Mouse (Mus musculus) G1E (cell line): Measurements from ENCODE around the gene Ipmk.

Experiments used
- CTCF ChIP-seq: IDR thresholded peaks from 2 replicates; pipeline ENCODE4 v1.5.1; 2012; ENCODE audit warnings: low read depth, low read length, inconsistent platforms, mixed read lengths
- GATA1 ChIP-seq: IDR thresholded peaks from 2 replicates; pipeline ENCODE4 v1.6.1; 2012; ENCODE audit warnings: borderline replicate concordance, low read length, inconsistent platforms, mixed read lengths
- GATA2 ChIP-seq: IDR thresholded peaks from 2 replicates; pipeline ENCODE4 v1.6.1; 2012; ENCODE audit warnings: low read depth, low read length, inconsistent platforms, borderline replicate concordance
- POLR2AphosphoS5 ChIP-seq: IDR thresholded peaks from 2 replicates; pipeline ENCODE4 v1.6.1; 2012; ENCODE audit warnings: low read depth, low read length, inconsistent platforms; ENCODE audit not compliant: insufficient replicate concordance
- TAL1 ChIP-seq: conservative IDR thresholded peaks from 2 replicates; pipeline ENCODE4 v1.6.1; 2012; ENCODE audit warnings: low read depth, low read length, inconsistent platforms, mixed read lengths

DNA sequence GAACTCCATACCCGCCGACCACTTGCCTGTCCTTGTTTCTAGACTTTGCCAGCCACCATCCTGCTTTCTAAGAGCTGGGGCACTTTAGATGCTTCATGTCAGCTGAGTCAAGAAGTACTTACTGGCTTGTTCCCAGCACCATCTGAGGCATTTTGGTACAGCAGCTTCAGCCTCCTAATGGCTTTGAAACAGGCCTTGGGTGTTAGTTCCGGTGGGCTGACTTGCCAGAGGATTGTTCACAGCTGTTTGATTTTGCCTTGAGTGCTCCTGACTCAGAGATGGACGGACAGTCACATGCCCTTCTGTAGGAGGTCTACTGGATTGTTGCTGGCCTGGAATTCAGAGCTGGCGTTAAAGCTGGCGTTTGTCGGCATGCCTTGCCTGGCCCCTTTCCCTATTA lies 13.5 kb downstream of the Ipmk start:
- no peak for TF ChIP-seq GATA1
- no peak for TF ChIP-seq CTCF
- TF ChIP-seq TAL1: no peak
- TF ChIP-seq GATA2: no peak
- no peak for TF ChIP-seq POLR2AphosphoS5
